Mouse (Mus musculus) retina, postnatal 1 day (tissue): ENCODE results near the gene Ftcd.
A peak's percentile ranks its signal among the peaks of the same experiment; 100 is the strongest.

Experiments used
- DNase-seq: peaks from one replicate; pipeline ENCODE4 v3.0.0-alpha.2; 2012

The Ftcd gene

DNA sequence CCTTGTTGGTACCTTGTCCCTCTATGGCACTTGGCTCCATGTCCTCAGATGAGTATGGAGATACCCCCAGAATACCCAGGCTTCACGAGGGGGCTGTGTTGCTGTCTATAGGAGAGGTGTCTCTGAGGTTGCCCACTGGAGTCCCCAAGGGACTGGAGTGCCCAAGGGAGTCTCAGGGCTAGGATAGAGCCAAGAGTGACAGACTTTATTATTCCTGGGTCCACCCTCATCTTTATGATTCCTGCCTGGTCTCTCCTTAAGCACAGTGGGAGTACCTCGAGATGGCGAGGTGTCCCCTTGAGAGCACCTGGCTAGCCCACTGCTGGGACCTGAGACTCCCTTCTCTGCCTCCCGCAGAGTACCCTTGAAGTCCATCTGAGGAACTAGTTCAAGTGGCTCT is 47.0 kb downstream of the Ftcd start:
- DNase-seq: no peak

DNA sequence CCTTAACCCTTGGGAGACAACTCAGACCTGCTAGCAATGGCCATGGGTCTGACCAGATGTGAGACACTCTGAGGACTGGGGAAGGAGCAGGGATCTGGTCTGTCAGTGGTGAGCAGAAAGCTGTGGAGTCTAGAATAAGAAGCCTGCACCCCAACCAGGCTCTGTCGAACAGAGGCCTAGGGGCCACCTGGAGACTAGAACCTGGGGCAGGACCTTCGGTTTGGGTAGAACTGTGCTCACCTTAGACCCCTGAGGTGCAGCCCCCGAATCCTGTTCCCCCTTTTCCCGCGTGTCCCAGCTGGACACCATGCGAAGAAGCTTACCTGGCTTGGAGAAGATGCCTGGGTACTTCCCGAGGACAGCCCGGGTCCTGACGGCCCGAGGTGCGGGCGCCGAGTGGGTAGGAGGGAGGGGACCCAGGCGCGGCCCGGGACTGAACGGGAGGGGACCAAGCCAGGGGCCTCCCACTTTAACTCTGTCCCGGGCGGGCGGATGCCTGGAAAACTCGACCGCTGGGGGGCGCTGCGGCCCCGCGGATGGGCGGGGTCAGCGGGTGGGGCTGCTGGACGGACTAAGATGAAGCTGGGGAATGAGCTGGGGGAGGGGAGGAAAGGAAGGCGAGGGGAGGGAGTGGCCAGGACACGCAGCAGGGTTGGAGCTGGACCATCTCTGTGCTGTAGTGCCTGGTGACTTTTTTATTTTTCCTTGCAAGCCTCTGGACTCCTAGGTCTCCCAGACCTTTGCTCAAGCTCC is 47.7 kb downstream of the Ftcd start, which contains the start of gene Col6a2:
Col6a2 (minus strand) TSS at position 703 of the 753 bp plus-strand sequence.
- DNase-seq: peak; percentile 90

DNA sequence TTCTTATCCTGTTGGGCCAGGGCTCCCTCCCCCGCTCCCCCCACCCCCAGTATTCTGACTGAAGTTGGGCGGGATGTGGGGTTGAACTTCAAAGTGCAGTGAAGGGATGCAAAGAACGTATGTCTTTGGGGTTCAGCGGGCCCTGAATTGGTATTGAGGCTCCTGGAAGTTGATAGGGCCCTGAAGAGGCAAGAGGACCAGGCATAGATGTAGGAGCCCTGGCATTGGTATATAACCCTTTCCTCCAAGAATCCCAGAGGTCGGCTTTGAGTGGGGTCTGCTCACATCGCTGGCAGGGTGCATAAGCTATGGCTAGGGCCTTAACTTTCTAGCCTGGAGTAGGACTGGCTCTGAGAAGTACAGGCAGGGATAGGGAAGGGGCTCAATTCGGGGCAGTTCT is 48.3 kb downstream of the Ftcd start:
- DNase-seq: no peak

DNA sequence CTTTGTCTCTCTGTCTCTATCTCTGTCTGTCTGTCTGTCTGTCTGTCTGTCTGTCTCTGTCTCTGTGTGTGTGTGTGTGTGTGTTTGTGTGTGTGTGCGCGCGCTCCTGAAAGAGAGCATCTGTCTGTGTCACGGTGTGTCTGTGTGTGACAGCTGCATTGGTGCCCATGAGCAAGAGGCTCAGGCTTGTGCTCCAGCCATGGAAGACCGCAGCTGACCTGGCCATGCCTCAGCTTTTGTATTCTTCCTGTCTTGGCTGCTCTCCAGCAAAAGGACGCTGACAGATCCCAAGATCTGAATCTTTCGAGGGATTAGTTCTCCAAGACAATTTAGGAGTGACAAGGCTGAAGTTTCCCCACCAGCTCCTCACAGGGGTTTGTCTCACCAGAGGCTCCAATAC is 49.5 kb downstream of the Ftcd start:
- peak; percentile 45 for DNase-seq

DNA sequence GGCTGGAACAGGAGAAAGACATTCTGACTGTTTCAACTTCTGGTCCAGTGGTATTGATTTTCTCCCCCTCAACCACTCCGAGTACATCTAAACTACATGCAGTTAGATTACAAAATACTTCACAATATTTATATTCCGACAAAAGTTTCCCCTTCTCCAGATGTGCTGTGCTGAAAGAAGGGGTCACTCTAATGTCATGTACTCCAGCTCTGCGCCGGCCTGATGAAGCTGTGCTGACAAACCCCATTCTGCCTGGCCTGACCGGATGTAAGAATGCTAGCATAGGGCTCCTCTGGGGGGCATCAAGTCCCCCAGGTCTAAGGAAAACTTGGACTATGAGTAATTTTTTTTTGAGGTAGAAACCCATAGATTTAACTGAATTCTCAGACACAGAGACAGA is 52.3 kb downstream of the Ftcd start:
- DNase-seq: no peak

DNA sequence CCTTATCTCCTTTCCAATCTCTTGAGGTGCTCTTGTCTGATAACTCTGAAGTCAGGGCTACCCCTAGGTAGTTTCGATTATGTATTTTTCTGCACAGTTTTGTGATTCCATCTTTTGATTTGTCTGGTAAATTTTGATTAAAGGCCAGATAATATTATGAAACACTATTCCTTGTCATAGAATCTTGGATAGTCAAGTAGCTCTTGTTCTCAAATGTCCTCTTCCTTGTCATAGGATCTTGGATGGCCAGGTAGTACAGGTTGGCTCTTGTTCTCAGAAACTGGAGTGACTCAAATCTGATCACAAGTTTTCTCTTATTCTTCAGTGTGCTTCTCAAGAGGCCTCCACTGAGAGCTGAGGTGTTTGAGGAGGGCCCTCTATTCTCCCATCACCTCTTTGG is 55.2 kb downstream of the Ftcd start:
- DNase-seq: no peak

DNA sequence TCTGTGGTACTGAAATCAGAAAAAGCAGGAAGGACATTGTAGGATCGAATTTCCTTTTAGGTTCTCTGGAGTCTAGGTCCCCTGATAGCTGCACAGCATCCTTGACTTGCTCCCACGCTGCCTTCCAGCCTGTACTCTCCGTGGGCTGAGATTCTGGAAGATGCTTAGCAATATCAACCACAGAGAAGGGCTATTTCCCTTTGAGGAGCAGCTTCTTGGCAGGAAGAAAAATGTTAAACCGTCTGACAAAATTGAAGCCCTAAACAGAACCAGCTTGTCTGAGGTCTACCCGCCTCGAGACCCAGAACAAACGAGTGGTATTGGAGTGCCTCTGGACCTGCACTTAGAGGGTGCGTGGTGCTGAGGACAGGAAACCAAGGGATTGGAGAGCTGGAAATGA is 57.2 kb downstream of the Ftcd start:
- DNase-seq: no peak

DNA sequence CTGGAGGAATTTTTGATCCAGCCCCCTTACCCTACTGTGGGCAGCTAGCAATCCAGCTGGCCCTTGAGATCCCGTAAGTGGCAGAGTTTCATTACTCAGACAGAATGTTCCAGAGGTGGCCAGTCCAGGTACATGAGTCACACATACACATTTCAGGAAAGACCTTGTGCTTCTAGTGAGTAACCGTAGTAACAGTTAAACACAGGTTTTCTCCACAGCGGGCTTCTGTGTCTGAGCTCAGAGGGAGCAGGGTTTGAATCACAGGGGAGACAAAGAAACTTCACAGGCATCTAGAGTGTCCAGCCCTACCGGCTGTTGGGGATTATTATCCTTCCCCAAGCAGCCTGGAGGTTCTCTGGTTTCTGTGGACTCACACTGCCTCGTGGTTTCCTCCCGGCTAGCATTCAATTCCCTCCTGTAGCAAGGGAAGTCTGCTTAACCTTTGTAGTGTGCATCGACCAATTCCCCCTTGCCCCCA is 58.7 kb downstream of the Ftcd start:
- DNase-seq: no peak

DNA sequence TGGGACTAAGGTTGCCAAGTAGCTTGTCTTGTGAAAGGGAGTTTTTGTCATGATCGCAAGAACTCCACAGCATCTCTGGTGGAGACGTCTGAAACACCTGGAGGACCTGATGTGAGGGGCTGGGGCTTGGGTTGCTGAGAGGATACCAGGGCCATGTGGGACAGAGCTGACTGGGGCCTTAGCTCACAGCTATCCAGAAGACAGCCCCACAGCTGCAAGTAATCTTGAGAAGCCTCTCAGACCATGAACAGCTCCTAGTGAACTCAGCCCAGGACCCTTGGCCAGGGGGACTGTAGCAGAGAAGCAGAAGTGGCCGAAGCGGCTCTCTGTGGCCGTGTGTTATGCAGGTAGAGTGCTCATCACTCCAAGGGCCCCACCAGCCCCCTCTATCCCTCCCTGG is 59.1 kb downstream of the Ftcd start:
- no peak for DNase-seq

DNA sequence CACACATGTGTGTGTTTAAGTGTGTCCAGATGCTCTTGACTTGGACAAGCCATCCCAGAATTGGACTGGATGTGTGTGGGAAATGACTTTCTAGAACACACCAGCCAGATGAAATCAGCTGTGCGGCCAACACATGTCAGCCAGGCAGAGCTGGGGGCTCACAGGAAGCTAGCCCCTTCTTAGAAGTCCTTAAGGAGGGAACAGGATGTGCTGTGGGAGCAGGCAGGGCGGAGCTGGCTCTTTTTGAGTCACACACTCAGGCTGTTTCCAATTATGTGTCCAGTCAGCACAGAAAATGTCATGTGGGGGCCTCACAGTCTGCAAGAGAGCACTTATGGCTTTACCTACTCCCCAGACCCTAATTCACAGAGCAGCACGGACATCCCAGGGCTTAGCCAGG is 60.6 kb downstream of the Ftcd start:
- no peak for DNase-seq

DNA sequence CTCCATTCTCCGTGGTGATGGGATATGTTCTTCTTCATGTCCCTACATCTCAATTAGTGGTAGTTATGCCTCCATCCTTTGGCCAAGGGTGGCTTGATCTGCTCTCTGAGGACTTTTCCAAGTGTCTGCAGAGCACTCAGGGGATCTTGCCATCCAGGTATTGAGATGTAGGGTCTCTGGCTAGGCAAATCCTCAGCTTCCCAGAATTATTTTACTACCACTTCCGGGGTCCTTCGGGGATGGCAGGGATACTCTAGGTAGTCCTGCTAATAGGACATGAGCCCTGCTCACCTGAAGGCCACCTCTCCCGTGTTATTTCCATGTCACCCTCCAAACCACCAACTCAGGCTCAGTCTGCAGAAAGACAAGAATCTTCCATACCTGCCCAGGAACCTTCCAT is 61.2 kb downstream of the Ftcd start:
- no peak for DNase-seq
